Mouse (Mus musculus) right cerebral cortex, adult 18-20 months (tissue): ENCODE measurements around the gene Cyp19a1.

Experiments
- DNase-seq: peaks from one replicate; pipeline ENCODE4 v3.0.0; 2022; ENCODE audit warnings: mixed read lengths

Cyp19a1 gene

GRCm38 (mm10) chr9:54169489-54169888, 98.4 kb downstream of the Cyp19a1 start:
- DNase-seq: peak; percentile 17

- DNase-seq: no peak
Observed at GRCm38 (mm10) chr9:54168425-54168824, 99.5 kb downstream of the Cyp19a1 start.

- no peak for DNase-seq
Observed at GRCm38 (mm10) chr9:54163117-54163516, 104.8 kb downstream of the Cyp19a1 start.

- DNase-seq: no peak
Observed at GRCm38 (mm10) chr9:54153679-54154078, 114.2 kb downstream of the Cyp19a1 start.

- DNase-seq: no peak
Observed at GRCm38 (mm10) chr9:54139191-54139590, 128.7 kb downstream of the Cyp19a1 start.
